Mouse (Mus musculus) urinary bladder, postnatal 25 days (tissue): ENCODE data around the gene Hivep3.

Source experiments
- DNase-seq: peaks from one replicate; pipeline ENCODE4 v3.0.0; 2022; ENCODE audit warnings: low spot score

Hivep3 gene

GRCm38 (mm10) chr4:120104599-120104998 lies 371.0 kb downstream of the Hivep3 start:
- peak; percentile 73 for DNase-seq

- DNase-seq = no peak
Observed at GRCm38 (mm10) chr4:120106362-120106761, 372.8 kb downstream of the Hivep3 start.

- no peak for DNase-seq
Observed at GRCm38 (mm10) chr4:120107787-120108186, 374.2 kb downstream of the Hivep3 start.

- no peak for DNase-seq
Observed at GRCm38 (mm10) chr4:120115516-120115915, 381.9 kb downstream of the Hivep3 start.

- DNase-seq = no peak
Observed at GRCm38 (mm10) chr4:120116312-120116711, 382.7 kb downstream of the Hivep3 start.

- peak; percentile 63 for DNase-seq
Observed at GRCm38 (mm10) chr4:120120276-120120675, 386.7 kb downstream of the Hivep3 start.

GRCm38 (mm10) chr4:120124656-120125055 lies 391.1 kb downstream of the Hivep3 start:
- no peak for DNase-seq

- DNase-seq = no peak
Observed at GRCm38 (mm10) chr4:120126047-120126446, 392.5 kb downstream of the Hivep3 start.

- DNase-seq = no peak
Observed at GRCm38 (mm10) chr4:120127333-120127732, 393.7 kb downstream of the Hivep3 start.

- no peak for DNase-seq
Observed at GRCm38 (mm10) chr4:120128033-120128432, 394.4 kb downstream of the Hivep3 start.

- DNase-seq = peak; percentile 50
Observed at GRCm38 (mm10) chr4:120129233-120129885, 395.8 kb downstream of the Hivep3 start.

GRCm38 (mm10) chr4:120130926-120131325 lies 397.3 kb downstream of the Hivep3 start:
- no peak for DNase-seq

GRCm38 (mm10) chr4:120131441-120132220 lies 398.0 kb downstream of the Hivep3 start:
- peak; percentile 49 for DNase-seq

- DNase-seq = no peak
Observed at GRCm38 (mm10) chr4:120134223-120134622, 400.6 kb downstream of the Hivep3 start.

- no peak for DNase-seq
Observed at GRCm38 (mm10) chr4:120141810-120142209, 408.2 kb downstream of the Hivep3 start.

- no peak for DNase-seq
Observed at GRCm38 (mm10) chr4:120142905-120143304, 409.3 kb downstream of the Hivep3 start.

- no peak for DNase-seq
Observed at GRCm38 (mm10) chr4:120144343-120144742, 410.8 kb downstream of the Hivep3 start.

- no peak for DNase-seq
Observed at GRCm38 (mm10) chr4:120145931-120146330, 412.3 kb downstream of the Hivep3 start.

- DNase-seq = peak; percentile 88
Observed at GRCm38 (mm10) chr4:120148291-120149141, 414.9 kb downstream of the Hivep3 start.

GRCm38 (mm10) chr4:120149142-120149524 lies 415.5 kb downstream of the Hivep3 start:
- no peak for DNase-seq

GRCm38 (mm10) chr4:120150345-120150920 lies 416.8 kb downstream of the Hivep3 start:
- no peak for DNase-seq

GRCm38 (mm10) chr4:120151906-120152305 lies 418.3 kb downstream of the Hivep3 start:
- no peak for DNase-seq
